Mouse (Mus musculus): ENCODE measurements around the gene Dnajc10.

The Dnajc10 gene

DNA sequence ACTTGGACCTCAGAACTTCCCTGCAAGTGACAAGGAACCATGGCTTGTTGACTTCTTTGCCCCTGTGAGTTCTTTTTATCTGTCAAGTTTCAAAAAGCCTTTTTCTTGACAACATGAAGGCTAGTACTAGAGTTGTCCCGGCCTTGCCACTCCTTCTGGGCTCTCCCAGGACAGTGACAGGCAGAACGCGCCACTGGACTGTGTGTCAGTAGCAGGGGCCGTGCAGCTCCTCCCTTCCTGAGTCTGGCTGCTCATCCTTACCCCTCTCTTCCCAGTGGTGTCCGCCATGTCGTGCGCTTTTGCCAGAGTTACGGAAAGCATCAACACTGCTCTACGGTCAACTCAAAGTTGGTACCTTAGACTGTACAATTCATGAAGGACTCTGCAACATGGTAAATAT lies 25.3 kb downstream of the Dnajc10 start:
- DNase-seq (ENCODE audit: low spot score in 2 of 2), result no peak

GRCm38 (mm10) chr2:80354531-80354930 lies 39.3 kb downstream of the Dnajc10 start:
- no peak for DNase-seq (ENCODE audit: low spot score in 2 of 2)

DNA sequence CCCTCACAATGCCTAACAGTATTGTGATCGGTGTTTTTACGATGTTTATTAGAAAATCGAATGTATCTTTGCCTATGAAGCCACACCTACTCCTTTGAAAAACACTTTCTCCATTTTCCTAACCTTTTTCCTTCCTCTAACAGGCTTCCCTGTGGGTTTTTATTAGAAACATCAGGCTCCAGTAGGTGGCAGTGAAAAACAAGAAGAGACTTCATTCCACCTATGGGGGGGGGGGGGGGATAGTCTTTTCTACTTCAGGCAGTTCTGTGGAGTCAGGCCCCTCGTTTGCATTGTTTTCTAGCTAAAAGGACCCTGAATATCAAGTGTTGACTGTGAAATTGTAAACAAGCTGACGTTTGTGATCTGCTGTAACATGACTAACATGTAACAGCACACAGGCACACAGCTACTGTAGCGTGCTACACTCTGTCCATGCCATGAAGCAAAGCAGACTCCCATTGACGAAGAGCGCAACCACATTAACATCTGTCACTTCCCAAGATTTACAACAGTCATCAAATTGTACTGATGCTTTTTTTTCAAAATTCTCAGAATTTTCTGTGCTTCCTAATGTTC lies 41.5 kb downstream of the Dnajc10 start:
- DNase-seq (ENCODE audit: low spot score in 2 of 2), result no peak

GRCm38 (mm10) chr2:80371458-80371857 lies 56.2 kb downstream of the Dnajc10 start:
- DNase-seq (ENCODE audit: low spot score in 2 of 2), result no peak

DNA sequence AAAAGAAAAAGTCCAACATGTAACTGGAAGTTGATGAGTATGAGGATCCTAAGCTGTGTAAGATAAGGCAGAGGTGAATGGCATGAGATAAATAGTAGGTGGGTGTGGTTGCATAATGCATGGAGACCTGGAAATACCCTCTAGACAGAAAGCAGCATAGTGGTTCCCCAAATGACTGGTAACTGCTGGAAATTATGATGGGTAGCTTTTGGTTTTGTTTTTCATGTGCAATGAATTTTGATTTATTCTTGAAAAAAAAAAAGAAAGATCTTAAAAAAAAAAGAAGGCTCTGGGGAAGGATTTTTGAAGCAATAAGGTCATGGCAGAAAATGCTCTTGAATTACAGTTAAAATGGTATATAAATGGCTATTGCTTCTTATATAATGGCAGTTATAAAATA lies 59.6 kb downstream of the Dnajc10 start:
- DNase-seq (ENCODE audit: low spot score in 2 of 2), result no peak

GRCm38 (mm10) chr2:80379848-80380247 lies 64.6 kb downstream of the Dnajc10 start:
- DNase-seq (ENCODE audit: low spot score in 2 of 2), result no peak

GRCm38 (mm10) chr2:80384447-80384846 lies 69.2 kb downstream of the Dnajc10 start:
- no peak for DNase-seq (ENCODE audit: low spot score in 2 of 2)

GRCm38 (mm10) chr2:80386255-80386654 lies 71.0 kb downstream of the Dnajc10 start:
- DNase-seq (ENCODE audit: low spot score in 2 of 2), result no peak

- no peak for DNase-seq (ENCODE audit: low spot score in 2 of 2)
Measured at GRCm38 (mm10) chr2:80387668-80388067, 72.4 kb downstream of the Dnajc10 start.

DNA sequence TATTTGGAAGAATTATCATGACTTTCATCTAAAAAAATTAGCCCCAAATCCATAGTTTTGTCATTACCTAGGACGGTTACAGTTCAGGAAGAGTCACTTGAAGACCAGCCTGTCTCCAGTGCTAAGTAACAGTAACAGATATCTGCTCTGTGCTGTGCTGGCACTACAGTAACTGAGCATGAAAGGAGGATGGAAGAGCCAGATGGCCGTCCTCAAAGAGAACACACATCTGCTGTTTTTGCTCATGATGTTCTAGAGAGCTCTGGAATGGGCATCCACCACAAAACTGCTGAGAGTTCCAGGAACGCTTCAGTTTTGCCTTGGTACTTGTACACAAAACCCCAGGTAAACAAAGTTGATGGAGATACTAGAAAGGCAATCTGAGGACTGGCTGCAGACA lies 73.1 kb downstream of the Dnajc10 start:
- no peak for DNase-seq (ENCODE audit: low spot score in 2 of 2)

DNA sequence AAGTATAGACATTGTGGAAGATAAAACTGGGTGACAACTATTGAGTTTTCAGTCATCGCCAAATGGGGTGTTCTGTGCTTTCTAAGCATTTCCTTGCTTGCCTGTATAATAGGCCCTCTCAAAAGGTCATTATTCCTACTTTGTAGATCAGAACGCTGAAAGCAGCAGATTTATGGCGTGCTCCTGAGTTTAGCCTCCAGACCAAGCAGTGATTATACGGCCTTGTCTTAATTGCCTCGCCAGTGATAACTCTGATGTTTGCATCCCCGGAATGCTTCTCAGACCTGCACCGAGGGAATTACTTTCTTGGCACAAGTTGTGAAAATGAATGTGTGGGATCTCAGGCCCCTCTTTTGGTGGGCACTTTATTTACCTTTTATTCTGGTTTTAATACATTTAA lies 80.8 kb downstream of the Dnajc10 start:
- no peak for DNase-seq (ENCODE audit: low spot score in 2 of 2)

- no peak for DNase-seq (ENCODE audit: low spot score in 2 of 2)
Measured at GRCm38 (mm10) chr2:80396864-80397263, 81.6 kb downstream of the Dnajc10 start.

DNA sequence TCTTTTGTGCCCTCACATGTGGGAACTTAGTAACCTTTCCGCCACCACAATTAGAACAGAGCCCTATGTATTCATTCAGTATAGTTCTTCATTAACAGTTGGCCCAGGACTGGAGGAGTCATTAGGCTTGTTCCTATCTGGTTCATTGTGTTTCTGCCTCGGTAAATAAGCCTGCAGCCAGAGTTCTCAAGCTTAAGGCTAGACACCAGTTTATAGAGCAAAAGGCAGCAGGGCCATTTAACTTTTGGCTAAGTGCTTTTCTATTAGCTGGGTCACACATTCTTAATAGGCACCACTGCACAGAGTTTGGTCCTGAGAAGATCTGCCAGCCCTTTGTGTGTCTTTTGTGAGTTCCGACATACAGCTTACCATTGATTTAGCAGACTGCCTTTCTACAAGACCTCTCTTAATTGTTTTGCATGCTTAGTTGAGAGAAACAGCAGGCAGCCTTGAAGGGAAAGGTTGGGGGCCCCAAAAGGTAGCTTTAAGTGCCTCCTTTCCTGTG lies 83.4 kb downstream of the Dnajc10 start:
- DNase-seq (ENCODE audit: low spot score in 2 of 2), result no peak

All from thymus, postnatal 10 days (tissue).